Comparison of ENCODE assay signal across 12 mouse cellular contexts in genomic region chr8:120744448-120744847, GRCm38 (mm10). TPM values are rescaled to one million over a fixed set of nuclear protein-coding genes. Genes with fewer than 3 reads are reported as not detected.
DNase-seq lines count a peak whose midpoint lies in the region; ATAC-seq and TF ChIP-seq lines count a peak whose summit lies in the region.
"Had no signal": no experiment of that assay in that cellular context is flagged by ENCODE, and none has a peak within 500 bp of the region (broad histone marks: within the 10 kb centered on the region; RNA-seq: fewer than 3 reads in every experiment).

No protein-coding gene starts in this region.

- peak overlapping the region; percentile 73 for H3K27ac ChIP-seq in kidney, postnatal 0 days
- no peak overlapping the region for H3K27ac ChIP-seq in ES-Bruce4 (ENCODE audit: insufficient read depth, low read length)
- peak overlapping the region; percentile 25; the same call in 1 of the 2 replicates for H3K27ac ChIP-seq in liver, embryonic 15.5 days (replicated peaks)
- H3K27ac ChIP-seq in layer of hippocampus, adult 2 months, result no peak overlapping the region
- H3K27ac ChIP-seq: hindbrain, postnatal 0 days had no signal

- no peak for TF ChIP-seq CTCF in kidney, postnatal 0 days (IDR thresholded peaks at IDR 0.05; ENCODE audit: low read depth)
- no peak for TF ChIP-seq CTCF in ES-Bruce4 (IDR thresholded peaks at IDR 0.05; ENCODE audit: low read depth, low read length)
- TF ChIP-seq CTCF in layer of hippocampus, adult 2 months (conservative IDR thresholded peaks at IDR 0.05), result no peak

- TF ChIP-seq EP300 in ES-Bruce4 (IDR thresholded peaks at IDR 0.05; ENCODE audit: insufficient read depth, low read depth, low read length), result 0 out of 2 replicates have a peak, but pooled peaks have one; percentile 36

- H3K36me3 ChIP-seq in kidney, postnatal 0 days (ENCODE audit: insufficient read depth, low read length), result no peaks in the 10 kb centered on the region
- H3K36me3 ChIP-seq in ES-Bruce4 (ENCODE audit: control insufficient read depth, insufficient read depth, low read length, poor library complexity, severe bottlenecking), result no peaks in the 10 kb centered on the region
- no peaks in the 10 kb centered on the region for H3K36me3 ChIP-seq in liver, embryonic 15.5 days (replicated peaks)

- DNase-seq in kidney, postnatal 0 days (ENCODE audit: low spot score), result no peak
- DNase-seq in kidney, adult 11 months, result no peak
- peak; percentile 87 for DNase-seq in A20 (ENCODE audit: low read depth, low spot score)
- no peak for DNase-seq in retina, postnatal 1 day
- DNase-seq in layer of hippocampus, adult 2 months (ENCODE audit: low spot score in 2 of 2), result no peak
- DNase-seq: adrenal gland, postnatal 14 days; cerebellum, adult 9-11 months had no signal

- H3K4me1 ChIP-seq in kidney, postnatal 0 days (replicated peaks; ENCODE audit: insufficient read depth, low read length), result peaks cover 17% of the 10 kb centered on the region
- no peaks in the 10 kb centered on the region for H3K4me1 ChIP-seq in ES-Bruce4 (ENCODE audit: control insufficient read depth, insufficient read depth, low read length)
- H3K4me1 ChIP-seq in liver, embryonic 15.5 days (replicated peaks), result peaks cover 19% of the 10 kb centered on the region

- 52% methylated on average over 5 of the region's 5 CpGs for WGBS in kidney, postnatal 0 days
- WGBS in liver, embryonic 15.5 days (ENCODE audit: insufficient replicate concordance), result 66% methylated on average over 5 of the region's 5 CpGs

- H3K9me3 ChIP-seq in kidney, postnatal 0 days (replicated peaks; ENCODE audit: low read length), result no peaks in the 10 kb centered on the region
- H3K9me3 ChIP-seq in ES-Bruce4 (replicated peaks; ENCODE audit: control insufficient read depth, insufficient read depth, low read length, poor library complexity, severe bottlenecking), result no peaks in the 10 kb centered on the region
- H3K9me3 ChIP-seq in liver, embryonic 15.5 days (replicated peaks), result no peaks in the 10 kb centered on the region

- TF ChIP-seq POLR2A in ES-Bruce4 (IDR thresholded peaks at IDR 0.05; ENCODE audit: insufficient read depth, low read length), result no peak

- H3K9ac ChIP-seq in kidney, postnatal 0 days (ENCODE audit: low read depth, low read length), result no peak overlapping the region; the same call in 1 of the 2 replicates
- H3K9ac ChIP-seq in ES-Bruce4 (ENCODE audit: low read depth, poor library complexity, severe bottlenecking), result no peak overlapping the region
- no peak overlapping the region for H3K9ac ChIP-seq in liver, embryonic 15.5 days

- no peaks in the 10 kb centered on the region for H3K27me3 ChIP-seq in kidney, postnatal 0 days (ENCODE audit: insufficient read depth, low read length)
- H3K27me3 ChIP-seq in ES-Bruce4 (ENCODE audit: control insufficient read depth, insufficient read depth, low read length, poor library complexity, severe bottlenecking), result no peaks in the 10 kb centered on the region
- no peaks in the 10 kb centered on the region for H3K27me3 ChIP-seq in liver, embryonic 15.5 days

- H3K4me3 ChIP-seq in kidney, postnatal 0 days (replicated peaks; ENCODE audit: low read depth, low read length), result no peak overlapping the region
- no peak overlapping the region for H3K4me3 ChIP-seq in ES-Bruce4 (ENCODE audit: low read depth, low read length)
- no peak overlapping the region for H3K4me3 ChIP-seq in liver, embryonic 15.5 days (replicated peaks)
- no peak overlapping the region for H3K4me3 ChIP-seq in layer of hippocampus, adult 2 months
- H3K4me3 ChIP-seq: myocyte had no signal

- H3K4me2 ChIP-seq in kidney, postnatal 0 days (ENCODE audit: low read length), result no peak overlapping the region
- no peak overlapping the region for H3K4me2 ChIP-seq in liver, embryonic 15.5 days
- H3K4me2 ChIP-seq: heart, embryonic 11.5 days had no signal

- ATAC-seq in kidney, postnatal 0 days (replicated peaks; ENCODE audit: low FRiP score, low read depth), result no peak
- no peak for ATAC-seq in liver, embryonic 15.5 days (ENCODE audit: insufficient read depth)
- ATAC-seq: hindbrain, postnatal 0 days had no signal

RNA-seq across cellular contexts. Expression of gene Irf8, which starts 8.3 kb away (rescaled TPM):
- polyA plus RNA-seq in kidney, postnatal 0 days (2015; fragmentation: Nextera tagmentation; extraction: Ambion mirVana), result 15.7 TPM in 2 replicates
- 0.91 and 1.4 TPM in 2 replicates for polyA plus RNA-seq in ES-Bruce4 (2011; ENCODE audit: insufficient read depth, insufficient read length, low read depth, missing spikeins)
- polyA plus RNA-seq in liver, embryonic 15.5 days (2015; fragmentation: Nextera tagmentation; extraction: Ambion mirVana), result 17.4 and 18.8 TPM in 2 replicates
- total RNA-seq in layer of hippocampus, adult 2 months (2021), result 1 to 10 TPM; 4.7 to 5.2 TPM
- polyA plus RNA-seq: myocyte had no signal

Comparison
In these comparisons a context has a peak if more than half of its experiments do, and no peak if none do; other contexts are left out.
1. H3K27ac ChIP-seq: peak in kidney, postnatal 0 days (single experiment) and liver, embryonic 15.5 days (single experiment); none in ES-Bruce4 (single experiment) and layer of hippocampus, adult 2 months (single experiment).